Mouse (Mus musculus): ENCODE measurements around the gene Lrrc57.

The Lrrc57 gene

DNA sequence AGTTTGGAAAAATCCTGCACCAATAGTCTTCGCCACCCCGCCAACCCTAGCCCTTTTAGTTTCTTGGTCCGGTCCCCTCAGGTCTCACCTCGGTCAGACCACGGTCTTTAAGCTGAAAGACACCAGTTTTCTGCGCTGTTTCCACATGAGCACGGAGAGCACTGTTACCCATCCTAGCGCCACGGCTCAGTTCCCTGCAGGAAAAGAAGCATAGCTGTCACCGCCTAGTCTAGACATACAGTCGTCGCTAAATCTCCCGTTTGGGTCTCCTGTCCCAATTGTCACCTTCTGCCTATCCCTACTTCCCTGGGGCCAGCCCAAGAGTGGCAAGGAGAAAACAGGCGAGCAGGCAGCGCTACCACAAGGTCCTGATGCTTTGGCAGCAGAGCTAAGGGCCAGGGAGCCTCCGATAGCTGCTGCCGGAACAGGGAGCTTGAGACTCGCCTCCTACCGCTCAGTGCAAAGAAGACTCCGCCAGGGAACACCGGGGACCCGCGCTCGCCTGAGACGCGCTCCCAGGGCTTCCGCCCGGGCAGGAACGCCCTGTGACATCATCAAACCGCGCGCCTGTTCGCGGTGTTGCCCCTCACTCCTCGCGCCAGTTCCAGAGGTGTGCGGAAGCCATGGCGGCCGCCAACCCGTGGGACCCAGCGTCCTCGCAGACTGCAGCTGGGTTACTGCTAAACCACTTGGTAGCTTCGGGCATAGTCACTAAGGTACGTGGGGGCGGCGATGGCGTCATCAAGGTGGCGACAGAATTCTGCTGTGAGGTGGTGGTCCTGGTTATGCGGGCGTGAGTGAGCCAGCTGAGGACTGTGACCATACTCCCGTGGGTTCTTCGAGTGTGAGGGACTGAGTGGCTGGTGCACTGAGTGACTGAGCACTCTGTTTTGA is at the start of gene Lrrc57, which contains the start of gene Haus2:
Lrrc57 (minus strand) TSS at position 691 of the 894 bp plus-strand sequence.
Haus2 (plus strand) TSS at position 554 of the 894 bp plus-strand sequence.
- DNase-seq = peak; percentile 94

DNA sequence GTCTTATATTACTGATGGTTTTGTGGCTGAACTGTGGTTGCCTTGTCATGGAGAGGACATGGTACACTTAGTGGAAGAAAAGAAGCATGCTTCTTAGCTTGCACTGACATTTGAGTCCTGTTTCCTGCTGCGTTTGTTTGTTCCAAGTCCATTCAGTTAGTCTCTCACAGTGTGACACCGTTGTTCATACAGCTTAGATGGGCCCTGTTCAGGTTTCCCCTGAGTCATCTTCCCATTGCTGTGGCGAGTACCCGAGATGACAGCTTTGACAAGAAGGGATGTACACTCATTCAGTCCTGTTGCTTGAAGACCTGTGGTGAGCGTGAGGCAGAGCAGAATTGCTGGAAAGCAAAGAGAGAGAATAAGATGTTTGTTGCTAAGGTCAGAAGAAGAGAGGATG is 49.2 kb upstream of the Lrrc57 start:
- peak in 1 of 2 experiments; percentile 5 for DNase-seq

- no peak for DNase-seq
Observed at GRCm38 (mm10) chr2:120656711-120657110, 47.4 kb upstream of the Lrrc57 start.

- DNase-seq = no peak
Observed at GRCm38 (mm10) chr2:120655905-120656304, 46.6 kb upstream of the Lrrc57 start.

DNA sequence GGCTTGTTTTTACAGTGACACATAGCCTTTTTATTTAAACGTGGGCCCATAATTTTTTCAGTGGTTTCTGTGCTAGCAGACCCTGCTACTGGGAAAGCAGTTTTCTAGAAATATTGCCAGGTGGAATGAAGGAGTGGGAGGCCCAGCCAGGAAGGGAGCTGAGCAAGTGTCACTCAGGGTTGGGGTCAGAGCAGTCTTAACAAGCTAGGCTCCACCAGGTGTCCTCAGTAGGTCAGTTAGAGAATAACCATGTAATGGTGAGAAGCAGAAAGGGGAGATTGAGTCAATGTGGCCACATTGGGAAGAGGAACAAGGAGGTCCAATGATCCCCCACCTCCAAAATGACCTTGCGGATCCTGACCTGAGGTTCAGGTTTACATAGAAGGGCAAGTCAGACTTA is 45.4 kb upstream of the Lrrc57 start:
- DNase-seq = no peak

GRCm38 (mm10) chr2:120652925-120653284 is 43.6 kb upstream of the Lrrc57 start:
- no peak for DNase-seq

DNA sequence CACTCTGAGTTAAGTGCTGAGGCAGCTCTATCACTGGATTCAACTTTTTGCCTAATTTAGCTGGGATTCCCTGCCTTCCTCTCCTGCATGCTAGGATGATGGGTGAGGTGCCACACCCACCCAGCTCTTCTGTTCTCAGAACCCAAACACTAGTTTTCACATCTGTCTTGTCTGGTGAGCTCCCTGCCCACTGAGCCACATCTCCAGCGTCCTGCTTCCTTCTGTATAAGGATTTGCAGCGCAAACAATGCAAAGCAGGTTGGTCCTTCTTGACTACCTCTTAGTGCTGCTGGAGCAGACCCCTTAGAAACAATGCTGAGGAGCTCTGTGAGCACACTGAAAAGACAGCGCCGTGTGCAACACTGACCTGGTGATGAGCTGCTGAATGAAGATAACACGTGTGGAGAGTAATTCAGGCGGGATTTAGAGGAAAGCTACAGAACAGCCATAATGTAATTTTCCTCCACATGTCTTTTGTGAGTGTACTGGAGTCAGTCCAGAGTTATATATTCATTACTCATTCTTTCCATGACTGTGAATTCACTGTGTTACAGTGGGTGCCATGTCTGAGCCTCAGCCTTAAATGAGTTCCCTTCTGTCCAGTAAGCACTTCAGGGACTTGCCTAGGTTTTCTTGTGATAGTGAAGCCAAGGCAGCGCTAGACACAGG is 43.1 kb upstream of the Lrrc57 start:
- DNase-seq = no peak

GRCm38 (mm10) chr2:120646777-120647176 is 37.5 kb upstream of the Lrrc57 start:
- DNase-seq = no peak

DNA sequence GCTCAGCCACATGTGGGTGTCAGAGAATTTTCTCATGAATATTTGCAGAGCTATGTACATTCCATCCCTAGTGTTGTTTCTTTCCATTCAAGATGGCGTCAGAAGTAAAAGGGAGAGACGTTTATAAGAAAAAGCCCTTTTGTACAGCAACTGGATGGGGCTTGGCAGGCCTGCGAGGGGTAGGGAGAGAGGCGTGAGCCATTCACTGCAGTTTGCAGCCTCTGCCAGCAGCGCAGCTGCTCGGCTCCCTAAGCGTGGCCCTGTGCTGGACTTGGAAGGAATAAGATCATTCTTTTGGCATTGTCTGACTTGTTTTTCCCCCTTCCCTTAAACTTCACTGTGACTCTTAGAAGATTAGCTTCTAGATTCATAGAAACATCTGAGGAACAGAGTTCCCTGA is 34.5 kb upstream of the Lrrc57 start:
- DNase-seq = peak in 1 of 2 experiments; percentile 12

- DNase-seq = no peak
Observed at GRCm38 (mm10) chr2:120640835-120641234, 31.5 kb upstream of the Lrrc57 start.

DNA sequence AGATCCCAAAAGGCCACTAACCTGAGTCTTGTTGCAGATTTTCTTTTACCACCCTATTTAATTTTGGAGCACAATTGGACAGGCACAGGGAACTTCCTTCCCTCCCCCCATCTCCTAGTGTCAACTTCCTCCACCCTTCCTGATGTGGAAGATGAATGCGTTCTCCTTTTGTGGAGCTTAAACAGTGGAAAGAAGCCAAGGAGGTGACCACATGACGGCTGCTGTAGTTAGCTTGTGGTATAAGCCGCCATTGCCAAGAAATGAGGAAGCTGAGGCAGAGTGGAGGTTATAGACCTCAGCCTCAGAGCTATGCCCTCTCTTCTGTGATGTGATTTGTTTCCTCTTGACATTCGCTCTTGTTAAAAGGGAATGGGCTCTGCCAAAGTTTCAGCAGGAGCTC is 22.6 kb upstream of the Lrrc57 start:
- DNase-seq = no peak

GRCm38 (mm10) chr2:120631521-120631920 is 22.2 kb upstream of the Lrrc57 start:
- DNase-seq = no peak

- DNase-seq = peak in 1 of 2 experiments; percentile 7
Observed at GRCm38 (mm10) chr2:120630655-120631054, 21.3 kb upstream of the Lrrc57 start.

- no peak for DNase-seq
Observed at GRCm38 (mm10) chr2:120630246-120630645, 20.9 kb upstream of the Lrrc57 start.

DNA sequence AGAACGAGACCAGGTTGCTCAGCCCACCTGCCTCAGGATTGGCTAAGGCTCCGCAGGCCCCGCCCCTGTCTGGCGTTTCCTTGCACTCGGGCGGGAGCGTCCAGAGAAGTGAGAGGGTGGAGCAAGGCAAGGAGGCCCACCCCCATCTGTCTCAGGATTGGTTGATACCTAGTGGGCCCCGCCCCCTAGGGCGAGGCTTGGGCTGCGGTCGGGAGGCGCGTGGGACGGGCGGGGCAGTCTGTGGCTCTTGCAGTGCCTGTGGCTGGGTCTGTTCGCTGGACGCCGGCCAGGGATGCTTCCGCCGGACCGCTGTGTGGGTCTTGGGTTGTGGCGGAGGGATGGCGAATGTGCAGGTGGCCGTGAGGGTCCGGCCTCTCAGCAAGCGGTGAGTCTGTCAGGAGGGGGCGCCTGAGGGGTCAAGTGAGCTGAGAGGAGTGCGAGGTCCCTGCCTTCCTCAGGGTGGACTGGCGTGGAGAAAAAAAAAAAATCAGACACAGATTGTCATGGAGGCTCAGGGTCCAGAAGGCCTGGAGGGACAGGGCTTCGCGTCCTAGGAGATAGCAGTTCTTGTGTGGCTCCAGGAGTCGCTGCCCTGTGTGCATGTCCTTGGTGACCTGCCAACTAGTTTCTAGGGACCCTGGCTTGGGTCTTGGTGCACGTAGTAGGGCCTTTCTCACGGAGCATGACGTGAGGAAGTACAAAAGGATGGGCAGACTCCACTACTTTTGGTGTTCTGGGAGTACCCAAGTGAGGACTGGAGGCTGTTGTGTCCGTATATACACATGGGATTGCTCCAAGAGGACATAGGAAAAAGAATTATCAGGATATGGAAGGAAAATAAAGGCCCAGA is 19.8 kb upstream of the Lrrc57 start, which contains the start of gene Stard9:
Stard9 (plus strand) TSS at position 236 of the 850 bp plus-strand sequence.
- DNase-seq = peak; percentile 96 to 99

DNA sequence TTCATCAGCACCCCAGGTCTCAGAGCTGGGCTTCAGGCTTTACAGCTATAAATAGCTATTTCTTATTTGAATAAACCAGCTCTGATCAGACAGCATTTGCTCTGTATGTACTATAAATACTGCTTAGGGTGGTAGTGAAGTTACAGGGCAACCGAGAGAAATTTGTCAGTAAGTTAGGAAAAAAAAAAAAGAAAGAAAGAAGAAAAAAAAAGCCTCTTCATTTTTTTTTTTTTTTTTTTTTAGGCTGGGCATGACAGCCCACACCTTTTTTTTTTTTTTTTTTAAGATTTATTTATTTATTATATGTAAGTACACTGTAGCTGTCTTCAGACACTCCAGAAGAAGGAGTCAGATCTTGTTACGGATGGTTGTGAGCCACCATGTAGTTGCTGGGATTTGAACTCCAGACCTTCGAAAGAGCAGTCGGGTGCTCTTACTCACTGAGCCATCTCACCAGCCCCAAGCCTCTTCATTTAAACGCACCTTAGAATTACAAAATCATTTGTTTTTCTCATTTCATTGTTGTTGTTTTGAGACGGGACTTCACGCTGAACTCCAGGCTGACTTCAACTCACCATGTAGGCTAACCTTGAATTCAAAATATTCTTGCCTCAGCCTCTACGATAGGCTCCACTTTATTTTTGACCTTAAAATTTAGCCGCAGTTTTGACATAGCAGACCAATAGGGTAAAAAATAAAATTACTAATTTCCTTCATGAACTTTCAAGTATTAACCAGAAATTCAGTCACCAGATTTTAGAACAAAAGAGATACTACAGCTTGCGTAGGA is 19.0 kb upstream of the Lrrc57 start:
- no peak for DNase-seq

GRCm38 (mm10) chr2:120622920-120623319 is 13.6 kb upstream of the Lrrc57 start:
- no peak for DNase-seq

DNA sequence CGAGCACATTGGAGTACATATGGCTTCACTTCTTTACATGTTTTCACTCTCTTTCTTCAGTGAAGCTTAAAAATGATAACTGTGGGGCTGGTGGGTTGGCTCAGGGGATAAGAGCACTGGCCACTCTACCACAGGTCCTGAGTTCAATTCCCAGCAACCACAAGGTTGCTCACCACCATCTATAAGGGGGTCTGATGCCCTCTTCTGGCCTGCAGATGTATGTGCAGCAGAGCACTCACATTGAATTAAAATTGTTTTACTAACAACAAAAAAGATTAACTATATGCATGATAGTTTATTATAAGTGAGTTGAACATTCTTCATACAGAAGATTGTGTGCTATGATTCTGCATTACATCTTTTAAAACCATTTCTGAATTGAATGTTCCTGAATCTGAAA is 10.2 kb upstream of the Lrrc57 start:
- no peak for DNase-seq

- DNase-seq = no peak
Observed at GRCm38 (mm10) chr2:120616279-120617163, 7.2 kb upstream of the Lrrc57 start.

GRCm38 (mm10) chr2:120606021-120606690 is 3.2 kb downstream of the Lrrc57 start:
- DNase-seq = no peak
